Mouse (Mus musculus) ES-Bruce4 (cell line): ENCODE measurements at regions not wholly inside any gene's neighbourhood (a gene's known extent, or its start where the extent isn't known, plus 50 kb on each side); places are given as distances from the start of the nearest gene placed in this dataset.
"Not testable (repeated sequence)": the region's sequence is repeated elsewhere in the genome, so short reads cannot be mapped to it uniquely, and the experiment has no call there.

ENCODE experiments used
- CTCF ChIP-seq: IDR thresholded peaks from one replicate; pipeline ENCODE4 v1.8.1; 2011; ENCODE audit warnings: low read depth, low read length
- EP300 ChIP-seq: IDR thresholded peaks from 2 replicates; pipeline ENCODE4 v1.6.1; 2011; ENCODE audit warnings: low read depth, low read length; ENCODE audit not compliant: insufficient read depth
- POLR2A ChIP-seq: IDR thresholded peaks from one replicate; pipeline ENCODE4 v1.8.1; 2011; ENCODE audit warnings: low read length; ENCODE audit not compliant: insufficient read depth

DNA sequence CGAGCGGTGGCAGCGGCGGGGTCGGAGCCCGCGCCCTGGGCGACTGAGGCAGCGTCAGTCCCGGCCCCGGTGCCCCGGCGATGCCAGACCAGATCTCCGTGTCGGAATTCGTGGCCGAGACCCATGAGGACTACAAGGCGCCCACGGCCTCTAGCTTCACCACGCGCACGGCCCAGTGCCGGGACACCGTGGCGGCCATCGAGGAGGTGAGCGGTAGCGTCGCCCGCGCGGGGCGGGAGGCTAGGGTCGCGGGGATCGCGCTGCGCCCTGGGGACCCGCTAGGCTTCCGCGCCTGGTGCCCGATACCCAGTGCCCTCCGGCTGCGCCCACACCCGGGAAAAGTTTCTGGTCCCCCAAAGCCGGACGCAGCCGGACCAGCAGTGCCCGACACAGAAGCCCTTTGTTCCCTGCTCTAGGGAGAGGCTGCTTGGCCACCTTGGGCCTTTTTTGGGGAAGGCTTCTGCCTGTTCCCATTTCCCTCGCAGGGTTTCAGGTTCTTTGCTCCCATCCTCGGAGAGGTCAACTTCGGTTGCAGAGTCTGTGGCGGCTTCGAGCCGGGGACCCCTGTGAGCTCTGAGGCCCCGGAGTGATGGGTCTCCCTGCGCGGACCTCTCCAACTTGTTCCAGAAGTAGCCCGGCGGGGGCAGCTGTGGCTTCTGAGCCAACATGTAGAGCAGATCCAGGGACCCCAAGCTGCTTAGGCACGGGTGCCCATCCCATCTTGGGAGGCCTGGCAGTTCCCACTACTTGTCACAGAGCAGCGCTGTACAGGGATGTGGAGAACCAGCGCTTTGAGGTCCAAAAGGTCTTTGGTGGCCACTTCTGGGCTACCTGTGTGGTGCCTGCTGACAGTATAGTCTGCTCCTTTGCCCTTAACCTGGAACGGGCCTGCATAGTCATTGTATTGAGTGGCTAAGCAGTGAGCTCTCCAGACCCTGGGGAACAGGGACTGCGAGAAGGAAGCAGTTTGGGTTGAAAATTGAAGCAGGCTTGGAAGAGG is 191.8 kb downstream of the Hpcal1 start:
- TF ChIP-seq POLR2A, EP300, CTCF: not testable (repeated sequence)
